Mouse (Mus musculus): ENCODE results near the gene Ppp6r1. TPM values are rescaled to one million over a fixed set of nuclear protein-coding genes. Genes with fewer than 3 reads are reported as not detected.

Gene Ppp6r1
- polyA plus RNA-seq (2021; fragmentation: Nextera tagmentation): 4.6 and 8.6 TPM in 2 replicates
- long read RNA-seq, experiment 1, partial matches to known transcripts: 6 of 11 reads
- long read RNA-seq, experiment 1, other reads (novel, unspliced or antisense): 4 of 11 reads
- long read RNA-seq, experiment 2, partial matches to known transcripts: 10 of 10 reads
- long read RNA-seq, experiment 2, other reads (novel, unspliced or antisense): 0 of 10 reads

DNA sequence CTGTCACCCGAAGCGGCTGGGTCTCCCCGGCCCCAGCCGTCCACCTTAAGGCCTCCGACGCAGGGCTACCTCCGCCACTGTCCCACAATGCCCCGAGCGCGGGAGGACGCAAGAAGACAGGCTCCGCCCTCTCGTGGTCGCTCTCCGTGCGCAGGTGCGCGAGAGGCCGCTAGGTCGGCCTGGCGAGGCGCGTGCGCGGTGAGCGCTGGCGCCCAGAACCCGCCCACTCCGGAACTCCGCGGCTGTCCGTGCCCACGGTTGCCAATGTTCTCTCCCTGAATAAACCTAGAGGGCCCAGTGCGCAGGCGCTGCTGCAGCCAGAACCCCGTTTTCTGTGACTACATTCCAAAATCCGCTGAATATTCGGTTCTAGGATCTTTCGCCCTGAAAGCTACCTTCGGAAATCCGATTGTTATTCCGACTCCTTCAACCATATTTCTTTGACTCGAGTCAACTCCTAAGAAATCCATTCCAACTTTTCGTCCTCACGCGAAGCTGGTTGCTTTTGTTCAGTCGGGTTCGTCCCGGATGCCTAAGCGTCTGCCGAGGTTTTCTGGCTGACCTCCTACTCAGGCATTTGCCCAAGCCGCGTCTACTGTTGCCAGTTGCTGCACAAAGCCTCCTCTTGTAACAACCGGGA, at the start of gene Ppp6r1:
Ppp6r1 (minus strand) TSS at position 108 of the 640 bp plus-strand sequence.

DNA sequence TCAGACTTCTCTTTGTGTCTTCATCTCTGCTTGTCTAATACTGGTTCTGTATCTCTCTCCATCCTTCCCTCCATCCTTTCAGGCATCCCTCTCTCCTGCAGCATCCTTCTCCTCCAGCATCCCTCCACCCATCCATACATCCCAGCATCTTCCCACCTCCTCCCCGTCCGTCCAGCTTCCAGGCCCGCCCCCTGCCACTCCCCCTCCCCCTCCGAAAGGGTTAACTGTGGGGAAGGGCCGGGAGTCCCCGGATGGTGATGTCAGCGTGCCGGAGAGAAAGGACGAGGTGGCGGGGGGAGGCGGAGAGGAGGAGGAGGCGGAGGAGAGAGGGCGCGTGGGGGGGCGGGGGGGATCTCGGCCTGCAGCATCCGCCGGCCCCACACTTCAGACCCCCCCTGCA, 31.6 kb upstream of the Ppp6r1 start, which contains the start of gene Brsk1:
Brsk1 (plus strand) TSS at position 218 of the 400 bp plus-strand sequence.

DNA sequence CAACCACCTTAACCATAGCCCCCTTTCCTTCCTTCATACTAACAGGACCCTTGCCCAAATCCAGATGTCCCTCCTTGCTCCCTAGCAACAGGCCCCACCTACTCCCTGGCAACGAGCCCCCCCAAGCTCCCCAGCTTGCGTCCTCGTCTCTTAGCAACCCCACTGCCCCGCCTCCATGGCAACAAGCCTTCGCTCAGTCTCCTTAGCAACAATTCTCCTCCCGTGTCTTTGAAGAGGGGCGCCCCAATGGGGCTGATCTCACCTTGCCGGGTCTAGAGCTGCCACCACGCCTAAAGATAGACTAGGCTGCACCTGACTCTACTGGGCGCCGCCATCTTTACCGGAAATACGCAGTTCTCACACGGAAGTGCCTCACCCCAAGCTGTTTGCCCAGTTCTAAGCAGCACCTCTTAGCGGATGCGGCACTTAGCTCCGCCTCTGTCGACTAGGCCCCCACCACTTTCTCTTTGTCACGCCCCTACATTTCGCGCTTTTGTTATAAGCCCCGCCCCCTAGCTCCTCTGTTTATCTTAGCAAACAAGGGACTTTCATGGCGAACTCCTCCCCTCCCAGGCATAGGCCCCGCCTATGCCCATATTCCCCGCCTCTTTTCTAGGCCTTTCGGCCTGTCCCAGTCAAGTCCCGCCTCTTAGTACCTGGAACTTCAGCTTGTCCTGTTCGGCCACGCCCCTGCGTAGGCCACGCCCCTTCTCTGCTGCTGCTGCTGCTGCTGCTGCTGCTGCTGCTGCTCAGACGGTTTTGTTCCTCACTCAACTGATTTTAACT, 26.0 kb upstream of the Ppp6r1 start, which contains the start of gene Hspbp1:
Hspbp1 (minus strand) TSS at position 437 of the 786 bp plus-strand sequence.

DNA sequence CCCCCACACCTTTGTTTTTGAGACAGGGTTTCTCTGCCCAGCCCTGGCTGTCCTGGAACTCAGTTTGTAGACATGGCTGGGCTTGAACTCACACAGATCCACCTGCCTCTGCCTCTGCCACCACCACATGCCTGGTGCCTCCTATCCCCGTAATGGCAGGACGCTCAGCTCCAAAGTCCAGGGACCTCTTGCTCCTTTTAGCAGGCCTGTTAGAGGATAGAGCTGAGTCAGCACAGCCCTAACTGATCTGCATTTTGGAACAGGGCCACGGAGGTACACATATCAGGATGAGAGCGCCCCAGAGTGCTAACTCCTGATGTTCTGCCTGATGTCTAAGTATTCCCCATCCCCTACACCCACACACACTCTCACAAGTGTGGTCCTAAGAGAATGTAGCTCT, 27.8 kb downstream of the Ppp6r1 start, which contains the start of gene Tmem86b:
Tmem86b (minus strand) TSS at position 392 of the 400 bp plus-strand sequence.

GRCm38 (mm10) chr7:4603873-4604272, 54.9 kb downstream of the Ppp6r1 start, which contains the start of gene Ptprh:
Ptprh (minus strand) TSS chr7:4604041.

Other genes with a start within 250 kb of the Ppp6r1 start
- 24.3 and 35.4 TPM in 2 replicates for gene Rdh13, start 213.4 kb downstream of the Ppp6r1 start, polyA plus RNA-seq (2021; fragmentation: Nextera tagmentation)
- gene Eps8l1, start 198.3 kb downstream of the Ppp6r1 start, polyA plus RNA-seq (2021; fragmentation: Nextera tagmentation): 2.8 and 4.0 TPM in 2 replicates
- gene Ppp1r12c, start 157.3 kb downstream of the Ppp6r1 start, polyA plus RNA-seq (2021; fragmentation: Nextera tagmentation): 18.1 and 20.2 TPM in 2 replicates
- gene Tnnt1, start 142.6 kb downstream of the Ppp6r1 start, polyA plus RNA-seq (2021; fragmentation: Nextera tagmentation): 7.3 and 8.6 TPM in 2 replicates
- gene Tnni3, start 134.8 kb downstream of the Ppp6r1 start, polyA plus RNA-seq (2021; fragmentation: Nextera tagmentation): 0.43 TPM in 1 of 2 replicates, not detected in the other
- gene Dnaaf3, start 126.6 kb downstream of the Ppp6r1 start, polyA plus RNA-seq (2021; fragmentation: Nextera tagmentation): 0.09 and 0.18 TPM in 2 replicates
- 300 and 304 TPM in 2 replicates for gene Syt5, start 111.5 kb downstream of the Ppp6r1 start, polyA plus RNA-seq (2021; fragmentation: Nextera tagmentation)
- gene Ptprh, start 55.0 kb downstream of the Ppp6r1 start, polyA plus RNA-seq (2021; fragmentation: Nextera tagmentation): 0.26 and 0.45 TPM in 2 replicates
- gene Tmem86b, start 27.6 kb downstream of the Ppp6r1 start, polyA plus RNA-seq (2021; fragmentation: Nextera tagmentation): 0.40 TPM in 2 replicates
- gene Hspbp1, start 26.0 kb upstream of the Ppp6r1 start, polyA plus RNA-seq (2021; fragmentation: Nextera tagmentation): 128 and 156 TPM in 2 replicates
- 5.6 and 6.8 TPM in 2 replicates for gene Brsk1, start 31.6 kb upstream of the Ppp6r1 start, polyA plus RNA-seq (2021; fragmentation: Nextera tagmentation)
- gene Tmem150b, start 66.2 kb upstream of the Ppp6r1 start, polyA plus RNA-seq (2021; fragmentation: Nextera tagmentation): 0.25 TPM in 1 of 2 replicates, not detected in the other
- 4.4 and 5.7 TPM in 2 replicates for gene Kmt5c, start 81.1 kb upstream of the Ppp6r1 start, polyA plus RNA-seq (2021; fragmentation: Nextera tagmentation)
- gene Cox6b2, start 94.1 kb upstream of the Ppp6r1 start, polyA plus RNA-seq (2021; fragmentation: Nextera tagmentation): 14.4 and 16.7 TPM in 2 replicates
- not detected in 2 replicates for gene Fam71e2, start 112.3 kb upstream of the Ppp6r1 start, polyA plus RNA-seq (2021; fragmentation: Nextera tagmentation)
- gene Il11, start 123.8 kb upstream of the Ppp6r1 start, polyA plus RNA-seq (2021; fragmentation: Nextera tagmentation): 0.19 and 0.39 TPM in 2 replicates
- not detected in 2 replicates for gene Tmem190, start 123.9 kb upstream of the Ppp6r1 start, polyA plus RNA-seq (2021; fragmentation: Nextera tagmentation)
- 3.3 and 11.7 TPM in 2 replicates for gene Tmem238, start 130.6 kb upstream of the Ppp6r1 start, polyA plus RNA-seq (2021; fragmentation: Nextera tagmentation)
- 1,133 and 1,160 TPM in 2 replicates for gene Rpl28, start 133.9 kb upstream of the Ppp6r1 start, polyA plus RNA-seq (2021; fragmentation: Nextera tagmentation)
- 17.9 and 212 TPM in 2 replicates for gene Ube2s, start 153.6 kb upstream of the Ppp6r1 start, polyA plus RNA-seq (2021; fragmentation: Nextera tagmentation)
- gene Shisa7, start 185.7 kb upstream of the Ppp6r1 start, polyA plus RNA-seq (2021; fragmentation: Nextera tagmentation): 11.2 and 11.4 TPM in 2 replicates
- 20.0 and 27.8 TPM in 2 replicates for gene Isoc2b, start 211.2 kb upstream of the Ppp6r1 start, polyA plus RNA-seq (2021; fragmentation: Nextera tagmentation)
- 0.45 and 1.3 TPM in 2 replicates for gene Isoc2a, start 218.1 kb upstream of the Ppp6r1 start, polyA plus RNA-seq (2021; fragmentation: Nextera tagmentation)
- 0.11 and 0.16 TPM in 2 replicates for gene Gm36210, start 247.5 kb upstream of the Ppp6r1 start, polyA plus RNA-seq (2021; fragmentation: Nextera tagmentation)

Measured in left cerebral cortex, adult 6 months (tissue).